Mouse (Mus musculus): ENCODE measurements at regions not wholly inside any gene's neighbourhood (a gene's known extent, or its start where the extent isn't known, plus 50 kb on each side); places are given as distances from the start of the nearest gene placed in this dataset.

DNA sequence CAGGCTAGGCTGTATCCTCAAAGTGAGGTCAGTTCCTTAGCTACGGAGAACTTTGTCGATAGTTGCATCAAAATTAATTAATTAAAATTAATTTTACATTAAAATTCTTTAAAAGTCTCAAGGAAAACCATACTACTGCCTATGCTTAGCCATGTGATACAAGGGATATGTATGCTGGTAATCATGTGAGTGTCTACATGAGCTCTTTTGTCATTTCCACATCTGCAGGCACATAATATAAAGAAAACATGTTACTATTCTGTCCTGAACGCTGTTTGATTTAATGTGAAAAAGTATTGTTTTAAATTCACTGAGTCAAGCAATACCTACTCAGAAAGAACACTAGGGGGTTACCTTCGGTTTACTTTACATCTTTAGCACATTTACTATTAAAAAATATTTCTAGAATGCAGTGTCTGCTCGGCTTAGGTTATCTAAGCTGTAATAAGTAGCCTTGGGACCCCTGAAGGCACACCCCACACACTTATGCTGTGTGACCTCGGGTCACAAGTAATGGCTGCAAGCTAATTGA is 273.2 kb downstream of the Gm11146 start:
- no peak for DNase-seq
- WGBS = 34% methylated on average over 6 of the region's 6 CpGs
- H3K4me3 ChIP-seq (ENCODE audit: insufficient read depth, low read depth, low read length) = peak overlapping the region; percentile 86
- TF ChIP-seq CTCF (conservative IDR thresholded peaks at IDR 0.05; ENCODE audit: insufficient read depth, insufficient read length, low read depth, low read length) = no peak
- TF ChIP-seq POLR2A (IDR thresholded peaks at IDR 0.05; ENCODE audit: low read depth, low read length) = no peak
- H3K36me3 ChIP-seq (ENCODE audit: control insufficient read depth, insufficient read depth, low read length) = no peaks in the 10 kb centered on the region; the same call in 1 of the 2 replicates
- H3K27ac ChIP-seq (ENCODE audit: insufficient read depth, low read depth, low read length) = peak overlapping the region; percentile 85
- peaks cover 4% of the 10 kb centered on the region for H3K4me1 ChIP-seq (ENCODE audit: control insufficient read depth, insufficient read depth, low read length)
- H3K27me3 ChIP-seq (replicated peaks; ENCODE audit: control insufficient read depth, insufficient read depth, low read length) = no peaks in the 10 kb centered on the region

DNA sequence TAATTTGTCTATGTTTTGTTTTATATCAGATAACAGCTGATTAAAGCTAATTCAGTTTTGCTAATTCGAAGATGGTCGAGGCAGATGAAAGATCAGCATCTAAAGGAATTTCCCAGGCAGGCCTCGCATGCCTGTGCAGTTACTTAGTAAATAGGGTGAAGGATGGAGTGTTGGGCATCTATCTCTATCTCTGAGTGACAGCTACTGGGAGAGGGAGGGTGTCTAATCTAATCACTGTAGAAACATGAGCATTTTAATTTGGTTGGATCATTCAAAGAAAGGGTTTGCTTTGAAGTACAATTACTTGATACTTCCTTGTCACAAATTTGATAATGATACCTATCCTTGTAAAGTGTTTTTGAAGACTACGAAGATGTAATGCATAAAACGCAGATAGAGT is 273.8 kb downstream of the Gm11146 start:
- Histone ChIP-seq H3K36me3 (ENCODE audit: control insufficient read depth, insufficient read depth, low read length) (no peaks in the 10 kb centered on the region), H3K27ac (ENCODE audit: insufficient read depth, low read depth, low read length) (no peak overlapping the region), H3K4me3 (ENCODE audit: insufficient read depth, low read depth, low read length) (no peak overlapping the region), H3K27me3 (replicated peaks; ENCODE audit: control insufficient read depth, insufficient read depth, low read length) (no peaks in the 10 kb centered on the region), H3K4me1 (ENCODE audit: control insufficient read depth, insufficient read depth, low read length) (peaks cover 4% of the 10 kb centered on the region)
- DNase-seq = no peak
- WGBS = 85% methylated on average over 5 of the region's 5 CpGs
- TF ChIP-seq POLR2A (IDR thresholded peaks at IDR 0.05; ENCODE audit: low read depth, low read length) (no peak), CTCF (conservative IDR thresholded peaks at IDR 0.05; ENCODE audit: insufficient read depth, insufficient read length, low read depth, low read length) (no peak)

DNA sequence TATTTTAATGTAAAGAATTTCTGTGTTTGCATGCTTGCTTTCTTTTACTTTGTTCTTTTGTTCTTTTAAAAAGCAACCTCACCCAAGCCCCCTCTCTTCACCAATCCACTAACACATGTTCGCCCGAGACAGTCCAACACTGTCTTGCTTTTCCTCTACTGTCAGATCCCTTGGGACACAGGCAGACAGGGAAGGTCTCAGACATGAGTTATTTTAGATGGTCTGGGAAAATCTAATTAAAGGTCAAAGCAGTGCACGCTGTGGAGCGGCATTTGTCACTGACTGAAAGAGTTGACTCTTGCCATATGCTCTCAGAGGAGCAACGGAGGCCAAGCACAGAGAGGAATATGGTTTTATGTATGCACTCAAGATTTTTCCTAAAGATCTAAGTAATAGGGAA is 279.6 kb downstream of the Gm11146 start:
- peak; percentile 33 for DNase-seq
- 50% methylated on average over 5 of the region's 5 CpGs for WGBS

DNA sequence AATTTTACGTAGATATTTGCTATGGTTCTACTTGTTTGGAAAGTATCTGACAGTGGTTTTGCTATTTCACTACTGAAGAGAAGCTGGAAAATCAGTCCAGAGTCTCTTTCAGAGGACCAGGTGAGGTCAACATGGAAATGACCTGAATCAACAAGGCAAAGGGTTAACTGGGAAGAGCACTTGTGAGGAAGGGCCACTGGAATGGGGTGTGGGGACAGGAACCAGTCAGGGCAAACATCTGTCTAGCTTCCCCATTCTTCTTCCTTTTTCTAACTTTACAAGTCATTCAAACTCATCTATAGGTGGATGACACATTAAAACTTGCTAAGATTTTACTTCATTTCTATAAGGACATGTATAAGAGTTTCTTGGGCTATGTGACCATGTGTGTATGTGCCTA is 283.7 kb downstream of the Gm11146 start:
- Histone ChIP-seq H3K36me3 (ENCODE audit: control insufficient read depth, insufficient read depth, low read length) (no peaks in the 10 kb centered on the region), H3K27ac (ENCODE audit: insufficient read depth, low read depth, low read length) (no peak overlapping the region), H3K27me3 (replicated peaks; ENCODE audit: control insufficient read depth, insufficient read depth, low read length) (no peaks in the 10 kb centered on the region), H3K4me1 (ENCODE audit: control insufficient read depth, insufficient read depth, low read length) (no peaks in the 10 kb centered on the region), H3K4me3 (ENCODE audit: insufficient read depth, low read depth, low read length) (no peak overlapping the region)
- TF ChIP-seq POLR2A (IDR thresholded peaks at IDR 0.05; ENCODE audit: low read depth, low read length) (no peak), CTCF (conservative IDR thresholded peaks at IDR 0.05; ENCODE audit: insufficient read depth, insufficient read length, low read depth, low read length) (no peak)
- no peak for DNase-seq
- WGBS = 96% methylated on average over 1 of the region's 1 CpGs

More for the DNA sequence above, 279.6 kb downstream of the Gm11146 start:
- Histone ChIP-seq H3K27me3 (replicated peaks; ENCODE audit: control insufficient read depth, insufficient read depth, low read length) (no peaks in the 10 kb centered on the region), H3K36me3 (ENCODE audit: control insufficient read depth, insufficient read depth, low read length) (no peaks in the 10 kb centered on the region), H3K4me1 (ENCODE audit: control insufficient read depth, insufficient read depth, low read length) (no peaks in the 10 kb centered on the region), H3K4me3 (ENCODE audit: insufficient read depth, low read depth, low read length) (no peak overlapping the region), H3K27ac (ENCODE audit: insufficient read depth, low read depth, low read length) (no peak overlapping the region)
- no peak for TF ChIP-seq POLR2A (IDR thresholded peaks at IDR 0.05; ENCODE audit: low read depth, low read length)
- TF ChIP-seq CTCF (conservative IDR thresholded peaks at IDR 0.05; ENCODE audit: insufficient read depth, insufficient read length, low read depth, low read length) = no peak

DNA sequence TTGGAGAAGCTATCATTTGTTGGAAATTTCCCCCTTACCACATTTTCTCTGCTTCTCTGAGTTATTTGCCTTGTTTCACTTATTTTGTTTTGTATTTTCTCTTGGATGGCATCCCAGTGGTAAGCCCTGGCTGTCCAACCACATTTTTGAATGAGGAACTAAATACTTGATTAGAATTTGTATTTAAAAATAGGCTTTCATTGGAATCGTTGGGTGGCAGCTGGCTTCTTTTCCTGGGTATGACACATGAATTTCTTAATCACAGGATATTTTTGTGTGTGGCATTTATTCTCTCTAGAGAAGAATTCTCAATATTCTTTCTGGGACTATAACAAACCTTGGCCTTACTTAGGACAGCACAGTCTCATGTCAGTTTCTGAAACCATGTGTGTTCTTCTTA is 286.5 kb downstream of the Gm11146 start:
- TF ChIP-seq CTCF (conservative IDR thresholded peaks at IDR 0.05; ENCODE audit: insufficient read depth, insufficient read length, low read depth, low read length) (no peak), POLR2A (IDR thresholded peaks at IDR 0.05; ENCODE audit: low read depth, low read length) (no peak)
- 42% methylated on average over 1 of the region's 1 CpGs for WGBS

DNA sequence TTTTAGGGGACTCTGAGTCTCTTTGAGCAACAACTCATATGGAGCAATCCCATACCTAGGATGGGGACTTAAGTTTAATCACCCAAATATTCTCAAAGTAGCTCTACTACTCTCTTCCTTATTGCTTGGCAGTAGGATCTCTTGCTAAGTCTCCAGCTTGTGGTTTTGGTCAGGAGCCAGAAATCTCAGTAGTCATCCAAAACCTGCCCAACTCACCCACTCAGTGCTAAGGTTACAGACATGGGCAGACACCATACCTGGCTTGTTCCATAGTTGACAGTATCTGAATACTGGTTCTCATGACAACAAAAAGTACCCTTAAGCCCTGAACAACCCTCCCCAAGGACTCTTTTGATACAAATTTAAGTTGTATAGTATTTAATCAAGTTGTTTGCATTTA is 288.7 kb downstream of the Gm11146 start:
- no peak overlapping the region for H3K27ac ChIP-seq (ENCODE audit: insufficient read depth, low read depth, low read length)
- no peaks in the 10 kb centered on the region for H3K36me3 ChIP-seq (ENCODE audit: control insufficient read depth, insufficient read depth, low read length)
- no peaks in the 10 kb centered on the region for H3K4me1 ChIP-seq (ENCODE audit: control insufficient read depth, insufficient read depth, low read length)
- no peak for TF ChIP-seq CTCF (conservative IDR thresholded peaks at IDR 0.05; ENCODE audit: insufficient read depth, insufficient read length, low read depth, low read length)
- no peak for TF ChIP-seq POLR2A (IDR thresholded peaks at IDR 0.05; ENCODE audit: low read depth, low read length)
- no peaks in the 10 kb centered on the region for H3K27me3 ChIP-seq (replicated peaks; ENCODE audit: control insufficient read depth, insufficient read depth, low read length)
- H3K4me3 ChIP-seq (ENCODE audit: insufficient read depth, low read depth, low read length) = no peak overlapping the region
- DNase-seq = no peak

More for the DNA sequence above, 286.5 kb downstream of the Gm11146 start:
- no peaks in the 10 kb centered on the region for H3K4me1 ChIP-seq (ENCODE audit: control insufficient read depth, insufficient read depth, low read length)
- H3K4me3 ChIP-seq (ENCODE audit: insufficient read depth, low read depth, low read length) = no peak overlapping the region
- DNase-seq = no peak
- H3K27me3 ChIP-seq (replicated peaks; ENCODE audit: control insufficient read depth, insufficient read depth, low read length) = no peaks in the 10 kb centered on the region
- no peaks in the 10 kb centered on the region for H3K36me3 ChIP-seq (ENCODE audit: control insufficient read depth, insufficient read depth, low read length)
- no peak overlapping the region for H3K27ac ChIP-seq (ENCODE audit: insufficient read depth, low read depth, low read length)

DNA sequence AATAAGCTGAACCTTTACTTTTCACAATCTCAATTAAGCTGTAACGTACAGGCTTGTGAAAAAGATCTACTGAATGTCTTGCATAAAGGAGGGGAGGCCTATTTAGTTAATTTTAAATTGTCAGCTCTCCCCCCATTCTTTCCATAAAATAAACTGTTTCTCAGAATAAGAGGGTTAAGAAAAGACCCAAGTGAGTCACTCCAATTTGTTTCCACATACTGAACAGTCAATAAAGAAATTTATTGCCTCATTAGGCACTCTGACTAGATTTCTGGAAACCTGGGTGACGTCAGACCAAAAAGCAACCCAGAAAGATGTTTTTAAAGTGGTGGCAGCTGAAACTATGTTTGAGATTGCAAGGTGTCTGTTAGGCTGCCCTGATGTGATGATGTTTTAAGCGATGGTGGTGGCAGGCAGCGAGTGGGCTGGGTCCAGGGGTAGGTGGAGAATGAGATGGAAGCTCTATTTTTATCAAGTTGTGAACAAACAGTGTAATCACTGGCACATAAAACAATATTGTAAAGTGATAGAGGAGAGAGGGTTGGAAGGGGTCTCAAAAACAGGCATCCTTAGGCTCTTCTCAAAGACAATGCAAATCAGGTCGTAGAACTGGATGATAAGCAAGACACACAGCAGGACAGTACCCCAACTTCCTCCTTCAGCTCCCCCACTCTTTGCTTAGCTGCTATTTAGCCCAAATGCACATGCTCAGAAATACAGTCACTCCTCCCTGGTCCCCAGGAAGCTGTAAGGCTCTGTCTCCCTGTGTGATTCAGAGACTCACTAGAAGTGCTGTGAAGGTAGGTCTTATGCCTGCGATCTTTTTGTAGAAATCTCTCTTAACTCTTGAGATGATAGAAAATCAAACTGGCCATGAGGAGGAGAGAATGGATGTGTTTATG is 288.0 kb downstream of the Usp25 start:
- no peaks in the 10 kb centered on the region for H3K36me3 ChIP-seq (ENCODE audit: control insufficient read depth, insufficient read depth, low read length)
- H3K4me3 ChIP-seq (ENCODE audit: insufficient read depth, low read depth, low read length) = no peak overlapping the region
- H3K4me1 ChIP-seq (ENCODE audit: control insufficient read depth, insufficient read depth, low read length) = no peaks in the 10 kb centered on the region
- WGBS = 78% methylated on average over 6 of the region's 6 CpGs
- TF ChIP-seq CTCF (conservative IDR thresholded peaks at IDR 0.05; ENCODE audit: insufficient read depth, insufficient read length, low read depth, low read length) (no peak), POLR2A (IDR thresholded peaks at IDR 0.05; ENCODE audit: low read depth, low read length) (no peak)
- no peaks in the 10 kb centered on the region for H3K27me3 ChIP-seq (replicated peaks; ENCODE audit: control insufficient read depth, insufficient read depth, low read length)
- DNase-seq = no peak
- H3K27ac ChIP-seq (ENCODE audit: insufficient read depth, low read depth, low read length) = no peak overlapping the region

All from kidney, adult 2 months (tissue).